Mouse (Mus musculus): ENCODE results near the gene Ift52. TPM values are rescaled to one million over a fixed set of nuclear protein-coding genes. Genes with fewer than 3 reads are reported as not detected.
"Not testable (repeated sequence)": the region's sequence is repeated elsewhere in the genome, so short reads cannot be mapped to it uniquely, and the experiment has no call there.

Gene Ift52
- total RNA-seq, 2 experiments from 2014 or later = 16.7 to 17.7 TPM

- no peak for DNase-seq (ENCODE audit: low spot score)
- intact Hi-C loops (cut with DNase I) = no loop called here
Observed at GRCm38 (mm10) chr2:163001071-163001470, 16.1 kb upstream of the Ift52 start.

- intact Hi-C loops (cut with DNase I) = no loop called here
- DNase-seq (ENCODE audit: low spot score) = no peak
Observed at GRCm38 (mm10) chr2:163007299-163007698, 9.9 kb upstream of the Ift52 start.

- no peak for DNase-seq (ENCODE audit: low spot score)
- intact Hi-C loops (cut with DNase I) = no loop called here
Observed at GRCm38 (mm10) chr2:163031289-163031688, 14.1 kb downstream of the Ift52 start.

DNA sequence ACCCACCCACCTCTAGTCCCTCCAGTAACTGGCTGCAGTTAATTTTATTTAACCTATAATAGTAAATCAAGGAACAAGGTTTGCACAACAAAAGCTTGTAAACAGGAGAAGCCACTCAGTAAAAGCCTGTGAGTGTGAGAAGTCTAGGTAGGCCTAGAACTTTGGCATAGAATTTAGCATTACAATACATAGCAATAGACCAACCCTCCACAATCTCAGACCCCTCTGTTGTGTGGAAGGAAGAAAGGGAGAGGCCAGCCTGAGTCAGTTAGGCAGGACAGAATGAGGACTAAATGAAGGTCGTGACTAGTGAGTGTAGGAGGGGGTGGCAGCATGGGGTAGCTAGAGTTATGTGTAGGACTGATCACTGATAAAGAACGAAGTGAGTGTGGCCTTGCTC lies 14.6 kb downstream of the Ift52 start:
- intact Hi-C loops (cut with DNase I) = no loop called here
- DNase-seq (ENCODE audit: low spot score) = no peak

GRCm38 (mm10) chr2:163032622-163033021 lies 15.5 kb downstream of the Ift52 start:
- no peak for DNase-seq (ENCODE audit: low spot score)
- intact Hi-C loops (cut with DNase I) = no loop called here

DNA sequence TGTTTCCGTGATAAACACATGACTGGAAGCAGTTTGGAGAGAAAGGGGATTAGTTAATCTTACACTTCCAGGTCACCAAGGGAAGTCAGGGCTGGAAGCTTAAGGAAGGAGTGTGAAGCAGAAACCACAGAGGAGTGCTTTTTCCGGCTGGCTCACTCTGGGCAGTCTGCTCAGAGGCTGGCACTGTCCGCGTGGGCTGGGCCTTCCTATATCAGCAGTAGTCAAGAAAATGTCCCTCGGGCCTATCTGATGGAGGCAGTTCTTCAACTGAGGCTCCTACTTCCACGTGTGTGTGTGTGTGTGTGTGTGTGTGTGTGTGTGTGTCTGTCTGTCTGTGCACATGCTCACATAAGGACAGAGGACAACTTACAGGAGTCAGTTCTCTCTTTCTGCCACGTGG lies 22.8 kb downstream of the Ift52 start:
- intact Hi-C loops (cut with DNase I) = no loop called here
- no peak for DNase-seq (ENCODE audit: low spot score)

- DNase-seq (ENCODE audit: low spot score) = peak; percentile 5
- intact Hi-C loops (cut with DNase I) = loop anchor here (5.0 kb wide), 2 partner anchors 284 to 354 kb away; no protein-coding TSS in a partner anchor
Observed at GRCm38 (mm10) chr2:163048125-163048524, 31.0 kb downstream of the Ift52 start.

DNA sequence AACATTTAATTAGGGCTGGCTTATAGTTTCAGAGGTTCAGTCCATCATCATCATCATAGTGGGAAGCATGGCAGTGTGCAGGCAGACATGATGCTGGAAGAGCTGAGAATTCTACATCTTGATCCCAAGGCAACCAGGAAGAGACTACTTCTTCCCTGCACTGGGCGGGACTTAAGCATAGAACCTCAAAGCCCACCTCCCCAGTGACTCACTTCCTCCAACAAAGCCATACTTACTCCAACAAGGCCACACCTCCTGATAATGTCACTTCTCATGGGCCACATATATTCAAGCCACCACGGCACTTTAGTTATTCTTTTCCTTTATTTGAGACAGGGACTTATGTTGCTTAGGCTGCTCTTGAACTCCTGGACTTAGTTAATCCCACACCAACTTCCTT lies 32.0 kb downstream of the Ift52 start:
- DNase-seq (ENCODE audit: low spot score) = no peak
- intact Hi-C loops (cut with DNase I) = loop anchor here (5.0 kb wide), 2 partner anchors 283 to 353 kb away; no protein-coding TSS in a partner anchor

GRCm38 (mm10) chr2:163051691-163052090 lies 34.5 kb downstream of the Ift52 start:
- intact Hi-C loops (cut with DNase I) = no loop called here
- no peak for DNase-seq (ENCODE audit: low spot score)

GRCm38 (mm10) chr2:163052101-163052500 lies 34.9 kb downstream of the Ift52 start:
- DNase-seq (ENCODE audit: low spot score) = no peak
- intact Hi-C loops (cut with DNase I) = no loop called here

DNA sequence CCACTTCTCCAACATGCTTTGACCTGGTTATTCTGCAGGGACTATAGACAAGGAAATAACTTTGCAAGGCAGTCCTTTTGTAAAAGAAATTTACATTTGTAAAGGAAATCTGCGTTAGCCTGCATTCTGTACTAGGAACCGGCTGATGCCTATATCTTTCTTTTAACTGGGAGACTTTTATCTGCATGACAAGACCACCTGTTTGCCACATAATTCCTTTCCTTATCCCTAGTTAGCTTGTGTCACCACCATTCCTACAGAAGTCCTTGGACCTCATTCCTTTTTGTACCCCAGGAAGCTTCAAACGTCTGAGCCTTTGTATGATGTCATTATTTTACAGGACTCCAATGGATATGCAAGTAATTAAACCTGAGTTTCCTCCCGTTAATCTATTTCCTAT lies 35.7 kb downstream of the Ift52 start:
- intact Hi-C loops (cut with DNase I) = no loop called here

GRCm38 (mm10) chr2:163054335-163054840 lies 37.2 kb downstream of the Ift52 start, which contains the start of gene Mybl2:
TSS of gene Mybl2 (plus strand) at chr2:163054687.
- DNase-seq (ENCODE audit: low spot score) = peak; percentile 86

More for the DNA sequence above, 35.7 kb downstream of the Ift52 start:
- no peak for DNase-seq (ENCODE audit: low spot score)

GRCm38 (mm10) chr2:163054891-163055494 lies 37.8 kb downstream of the Ift52 start:
- DNase-seq (ENCODE audit: low spot score) = no peak

More at GRCm38 (mm10) chr2:163054335-163054840, 37.2 kb downstream of the Ift52 start, which contains the start of gene Mybl2:
- intact Hi-C loops (cut with DNase I) = no loop called here

DNA sequence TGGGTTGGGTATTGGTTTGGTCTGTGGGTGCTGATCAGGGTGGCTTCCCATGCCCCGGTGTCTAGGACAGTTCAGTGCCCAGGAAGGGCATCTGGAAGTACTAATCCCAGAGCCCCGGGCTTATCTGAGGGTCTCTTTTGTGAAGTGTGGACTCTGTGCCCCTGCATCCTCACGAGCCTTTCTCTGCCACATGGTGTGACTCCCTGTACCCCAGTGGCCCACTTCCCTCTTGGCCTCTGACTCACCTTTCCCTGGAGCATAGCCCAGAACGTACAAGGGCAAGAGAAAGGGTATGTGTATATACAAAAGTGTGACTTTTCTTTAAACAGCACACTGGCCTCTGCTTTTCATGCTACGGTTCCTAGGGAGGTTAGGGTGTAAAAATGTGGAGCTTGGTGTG lies 38.6 kb downstream of the Ift52 start:
- no peak for DNase-seq (ENCODE audit: low spot score)
- intact Hi-C loops (cut with DNase I) = no loop called here

More at GRCm38 (mm10) chr2:163054891-163055494, 37.8 kb downstream of the Ift52 start:
- intact Hi-C loops (cut with DNase I) = no loop called here

DNA sequence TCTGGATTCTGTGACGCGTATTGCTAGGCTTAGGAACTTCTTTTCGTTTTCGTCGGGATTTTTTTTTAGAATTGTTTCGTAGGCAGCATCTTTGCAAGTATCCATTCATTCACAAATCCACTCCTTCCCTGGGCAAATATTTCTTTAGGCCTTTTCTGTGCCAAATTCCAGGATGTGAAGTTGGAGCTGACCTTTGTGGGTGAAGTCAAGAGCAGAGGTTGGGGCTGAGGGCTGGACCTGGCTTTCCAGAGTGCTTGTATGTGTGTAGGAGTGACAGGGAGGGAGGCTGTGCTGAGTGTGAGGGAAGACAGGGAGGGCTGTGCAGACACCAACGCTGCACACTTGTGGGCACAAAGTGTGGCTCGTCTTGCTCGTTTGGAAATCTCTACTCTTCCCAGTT lies 39.4 kb downstream of the Ift52 start:
- intact Hi-C loops (cut with DNase I) = no loop called here
- DNase-seq (ENCODE audit: low spot score) = no peak

DNA sequence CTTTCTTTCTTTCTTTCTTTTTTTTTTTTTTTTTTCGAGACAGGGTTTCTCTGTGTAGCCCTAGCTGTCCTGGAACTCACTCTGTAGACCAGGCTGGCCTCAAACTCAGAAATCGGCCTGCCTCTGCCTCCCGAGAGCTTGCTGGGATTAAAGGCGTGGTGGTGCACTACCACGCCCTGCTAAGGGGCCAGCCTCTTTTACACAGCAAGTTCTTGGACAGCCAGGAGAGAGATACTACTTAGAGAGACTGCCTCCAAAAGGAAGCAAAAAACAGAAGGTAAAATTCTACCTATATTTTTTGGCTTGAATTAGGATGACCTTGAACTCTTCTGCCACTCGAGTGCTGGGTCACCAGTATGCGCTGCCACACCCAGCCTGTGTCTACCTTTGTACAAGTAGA lies 41.8 kb downstream of the Ift52 start:
- intact Hi-C loops (cut with DNase I); DNase-seq (ENCODE audit: low spot score): not testable (repeated sequence)

DNA sequence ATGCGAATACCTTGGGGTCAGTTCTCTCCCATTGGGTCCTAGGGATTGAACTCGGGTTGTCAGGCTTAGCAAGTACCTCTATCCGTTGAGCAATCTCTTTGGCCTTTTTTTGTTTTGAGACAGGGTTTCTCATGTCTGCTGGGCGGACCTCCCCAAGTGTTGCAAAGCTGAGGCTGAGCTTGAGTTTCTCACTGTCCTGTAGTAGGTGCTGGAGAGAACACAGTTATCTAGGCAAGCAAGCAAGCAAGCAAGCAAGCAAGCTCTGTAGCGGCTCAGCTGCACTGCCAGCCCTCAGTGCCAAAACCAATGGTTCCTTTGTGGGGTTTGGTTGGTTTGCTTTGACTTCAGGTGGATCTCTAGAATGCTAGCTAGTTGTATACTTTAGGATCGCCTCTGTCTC lies 43.5 kb downstream of the Ift52 start:
- intact Hi-C loops (cut with DNase I) = no loop called here
- DNase-seq (ENCODE audit: low spot score) = no peak

DNA sequence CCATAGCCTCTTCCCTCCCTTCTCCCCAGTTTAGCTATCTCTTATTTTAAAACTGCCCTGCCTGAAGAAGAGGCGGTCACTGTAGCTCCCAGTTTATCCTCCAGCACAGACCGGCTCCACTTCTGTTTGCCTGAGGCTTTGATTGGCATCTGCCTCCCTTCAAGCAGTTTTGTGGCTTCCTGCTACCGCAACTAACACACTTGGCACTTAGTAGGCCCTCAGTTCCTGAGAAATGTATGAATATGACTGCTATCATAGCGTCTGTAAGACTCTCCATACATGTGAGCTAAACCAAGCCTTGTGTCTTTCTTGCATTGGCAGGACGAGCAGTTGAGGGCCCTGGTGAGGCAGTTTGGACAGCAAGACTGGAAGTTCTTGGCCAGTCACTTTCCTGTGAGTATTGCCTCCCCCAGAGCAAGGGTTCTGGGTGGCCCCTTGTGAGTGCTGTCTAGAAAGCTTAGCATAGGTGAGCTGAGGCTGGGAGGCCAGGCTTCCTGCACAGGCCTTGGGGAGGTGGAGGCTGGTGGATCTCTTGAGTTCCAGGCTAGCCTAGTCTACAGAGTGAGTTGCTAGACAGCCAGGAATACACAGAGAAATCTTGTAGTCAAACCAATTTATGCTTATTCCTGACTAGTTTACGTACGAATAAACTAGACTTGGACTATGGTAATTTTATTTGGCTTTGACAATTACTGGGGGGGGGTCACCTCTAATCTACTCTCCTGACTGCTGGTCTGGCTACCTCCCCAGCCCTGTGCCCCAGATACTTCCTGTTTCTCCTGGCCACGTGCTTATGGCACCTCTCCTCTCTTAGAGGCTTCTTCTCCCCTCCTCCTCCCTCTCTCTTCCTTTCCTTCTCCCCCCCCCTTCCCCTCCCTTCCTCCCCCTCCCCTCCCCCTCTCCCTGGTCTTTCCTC lies 44.3 kb downstream of the Ift52 start:
- intact Hi-C loops (cut with DNase I) = no loop called here
- DNase-seq (ENCODE audit: low spot score) = no peak

- intact Hi-C loops (cut with DNase I) = no loop called here
Observed at GRCm38 (mm10) chr2:163062119-163062508, 45.0 kb downstream of the Ift52 start.

GRCm38 (mm10) chr2:163066326-163066725 lies 49.2 kb downstream of the Ift52 start:
- intact Hi-C loops (cut with DNase I) = no loop called here
- DNase-seq (ENCODE audit: low spot score) = no peak

More at GRCm38 (mm10) chr2:163062119-163062508, 45.0 kb downstream of the Ift52 start:
- DNase-seq (ENCODE audit: low spot score) = no peak

- DNase-seq (ENCODE audit: low spot score) = no peak
- intact Hi-C loops (cut with DNase I) = no loop called here
Observed at GRCm38 (mm10) chr2:163067233-163067632, 50.1 kb downstream of the Ift52 start.

Measured in heart, postnatal 25 days (tissue).